Mouse (Mus musculus): Measurements from ENCODE around the gene Rab8a. TPM values are rescaled to one million over a fixed set of nuclear protein-coding genes. Genes with fewer than 3 reads are reported as not detected.

Rab8a gene
- polyA plus RNA-seq, 1 experiment from 2014 or later: 94.2 TPM

Other genes with a start within 250 kb of the Rab8a start
- 21.4 and 27.0 TPM in 2 replicates for gene Zfp961, start 210.2 kb upstream of the Rab8a start, polyA plus RNA-seq (2014; fragmentation: Nextera tagmentation; extraction: Ambion mirVana)
- gene Cyp4f18, start 151.6 kb upstream of the Rab8a start, polyA plus RNA-seq (2014; fragmentation: Nextera tagmentation; extraction: Ambion mirVana): 0.56 and 0.94 TPM in 2 replicates
- gene Olfr372, start 120.0 kb upstream of the Rab8a start, polyA plus RNA-seq (2014; fragmentation: Nextera tagmentation; extraction: Ambion mirVana): not detected in 2 replicates
- not detected in 2 replicates for gene Olfr373, start 78.0 kb upstream of the Rab8a start, polyA plus RNA-seq (2014; fragmentation: Nextera tagmentation; extraction: Ambion mirVana)
- not detected in 2 replicates for gene Olfr374, start 54.2 kb upstream of the Rab8a start, polyA plus RNA-seq (2014; fragmentation: Nextera tagmentation; extraction: Ambion mirVana)
- 567 and 576 TPM in 2 replicates for gene Tpm4, start 26.2 kb upstream of the Rab8a start, polyA plus RNA-seq (2014; fragmentation: Nextera tagmentation; extraction: Ambion mirVana)
- gene Hsh2d, start 28.4 kb downstream of the Rab8a start, polyA plus RNA-seq (2014; fragmentation: Nextera tagmentation; extraction: Ambion mirVana): not detected in 2 replicates
- not detected in 2 replicates for gene Cib3, start 51.6 kb downstream of the Rab8a start, polyA plus RNA-seq (2014; fragmentation: Nextera tagmentation; extraction: Ambion mirVana)
- gene Gm11034, start 52.4 kb downstream of the Rab8a start, polyA plus RNA-seq (2014; fragmentation: Nextera tagmentation; extraction: Ambion mirVana): not detected in 2 replicates
- gene Fam32a, start 58.5 kb downstream of the Rab8a start, polyA plus RNA-seq (2014; fragmentation: Nextera tagmentation; extraction: Ambion mirVana): 75.9 and 78.9 TPM in 2 replicates
- gene Ap1m1, start 78.8 kb downstream of the Rab8a start, polyA plus RNA-seq (2014; fragmentation: Nextera tagmentation; extraction: Ambion mirVana): 174 and 175 TPM in 2 replicates
- 32.2 and 35.1 TPM in 2 replicates for gene Gm10282, start 144.1 kb downstream of the Rab8a start, polyA plus RNA-seq (2014; fragmentation: Nextera tagmentation; extraction: Ambion mirVana)
- 4.4 and 4.8 TPM in 2 replicates for gene Klf2, start 157.8 kb downstream of the Rab8a start, polyA plus RNA-seq (2014; fragmentation: Nextera tagmentation; extraction: Ambion mirVana)